Mouse (Mus musculus) adrenal gland, adult 18-20 months (tissue): Measurements from ENCODE around the gene Alkbh4. TPM values are rescaled to one million over a fixed set of nuclear protein-coding genes. Genes with fewer than 3 reads are reported as not detected.
"Not testable (repeated sequence)": the region's sequence is repeated elsewhere in the genome, so short reads cannot be mapped to it uniquely, and the experiment has no call there.

Experiments used
- DNase-seq, 2 experiments: peaks; one replicate each; pipeline ENCODE4 v3.0.0; 2021 to 2022; ENCODE audit warnings: low spot score in 2 of 2
- long read RNA-seq, 2 experiments: library from polyadenylated mRNA; stranded (forward); transcript quantifications; one replicate each; pipeline ENCODE4 v2.0.0; 2021
- total RNA-seq, 2 experiments: library from RNA; stranded (reverse); gene quantifications; 1 replicate in 1 of 2; 2 replicates in 1 of 2; pipeline ENCODE4 v1.2.3; 2021

Gene Alkbh4
- total RNA-seq: 1 to 10 TPM; 8.3 to 8.5 TPM
- long read RNA-seq, experiment 1, transcript Alkbh4-201 (3 exons, 1,773 nt): major isoform, 10 of 10 reads
- long read RNA-seq, experiment 1, partial matches to known transcripts: 0 of 10 reads
- long read RNA-seq, experiment 1, other reads (novel, unspliced or antisense): 0 of 10 reads
- long read RNA-seq, experiment 2, transcript Alkbh4-201 (3 exons, 1,773 nt): major isoform, 9 of 11 reads
- long read RNA-seq, experiment 2, partial matches to known transcripts: 1 of 11 reads
- long read RNA-seq, experiment 2, other reads (novel, unspliced or antisense): 0 of 11 reads

DNA sequence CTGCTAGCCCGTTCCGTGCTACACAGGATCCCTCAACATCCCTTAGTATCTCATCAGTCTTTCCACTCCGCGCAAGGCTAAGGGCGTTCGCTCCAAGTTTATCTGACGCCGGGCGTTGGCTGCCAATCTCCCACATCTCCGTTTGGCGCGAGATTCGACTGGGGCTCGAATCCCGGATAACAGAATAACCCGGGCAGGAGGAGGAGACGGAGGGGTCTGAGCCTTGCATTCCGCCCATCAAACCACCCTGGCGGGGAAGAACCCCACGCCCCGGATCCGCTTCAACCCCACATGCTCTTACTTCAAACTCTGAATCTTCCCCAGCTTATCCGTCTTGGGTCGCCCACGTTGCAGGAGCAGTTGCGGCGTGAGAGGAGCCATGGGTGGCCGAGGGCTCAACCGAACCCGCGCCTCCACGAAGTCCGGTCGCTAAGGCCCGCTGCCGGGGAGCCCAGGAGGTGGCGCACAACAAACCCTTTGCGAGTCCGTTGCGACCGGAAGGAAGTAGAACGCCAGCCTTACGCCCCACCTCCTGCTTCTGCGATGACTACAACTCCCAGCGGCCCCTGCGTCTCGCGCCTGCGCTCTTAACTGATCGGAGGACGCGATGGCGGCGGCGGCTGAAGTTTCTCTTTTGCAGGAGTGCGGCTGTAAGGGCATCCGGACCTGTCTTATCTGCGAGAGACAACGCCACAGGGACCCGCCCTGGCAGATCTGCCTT is at the start of gene Alkbh4, which contains the start of gene Lrwd1:
TSS of gene Alkbh4 (plus strand) at position 576 of the 721 bp plus-strand sequence.
TSS of gene Lrwd1 (minus strand) at position 504 of the 721 bp plus-strand sequence.
- peak; percentile 89 to 93 for DNase-seq

DNA sequence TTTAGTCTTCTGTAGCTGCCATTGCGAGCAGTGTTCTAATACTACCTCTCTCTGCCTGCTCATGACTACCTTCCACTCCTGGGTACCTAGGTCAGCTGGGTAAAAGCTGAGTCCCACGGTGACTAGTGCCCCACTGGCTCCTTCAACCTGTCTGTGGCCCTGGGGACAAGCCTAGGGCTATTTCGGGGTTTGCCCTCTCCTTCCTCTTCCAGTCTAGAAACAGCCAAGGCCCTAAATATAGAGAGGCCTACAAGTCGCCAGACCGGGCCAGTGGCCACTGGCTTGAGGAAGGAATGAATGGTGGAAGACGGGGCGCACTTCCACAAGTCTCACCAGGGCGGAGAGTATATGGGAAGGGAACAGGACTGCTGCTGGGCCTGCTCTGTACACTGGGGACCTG is 49.7 kb upstream of the Alkbh4 start:
- DNase-seq: no peak

DNA sequence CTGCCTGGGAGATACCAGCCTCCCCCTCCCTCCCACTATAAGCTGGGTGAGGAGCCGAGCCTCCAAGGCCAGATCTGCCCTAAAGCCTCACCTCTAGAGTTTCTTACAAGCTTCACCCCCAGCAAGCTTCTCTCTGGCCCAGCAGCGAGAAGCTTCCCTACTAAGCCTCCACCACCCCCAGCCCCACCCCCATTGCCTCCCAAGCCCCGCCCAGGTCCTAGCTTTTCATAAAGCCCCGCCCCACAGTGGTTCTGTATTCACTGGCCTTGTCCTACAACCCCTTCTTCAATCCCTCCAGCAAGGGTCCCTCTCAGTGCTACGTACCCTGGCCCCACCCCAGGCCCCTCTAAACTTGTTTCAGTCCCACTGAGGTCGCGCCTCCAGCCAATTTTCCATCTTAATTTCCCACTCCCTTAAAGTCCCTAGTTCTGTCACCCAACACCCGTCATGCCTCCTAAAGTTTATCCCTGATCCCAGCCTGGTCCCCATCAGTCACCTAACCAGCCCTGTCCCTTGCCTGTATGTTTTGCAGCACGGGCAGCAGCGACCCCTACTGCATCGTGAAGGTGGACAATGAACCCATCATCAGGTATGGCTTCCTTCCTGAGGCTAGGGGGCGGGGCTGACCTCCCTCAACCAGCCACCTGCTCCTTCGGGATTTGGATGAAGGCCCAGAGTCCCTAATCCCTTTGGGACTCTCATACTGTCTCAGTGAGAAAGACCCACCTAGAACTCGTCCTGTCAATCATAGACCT is 46.9 kb upstream of the Alkbh4 start:
- no peak for DNase-seq

DNA sequence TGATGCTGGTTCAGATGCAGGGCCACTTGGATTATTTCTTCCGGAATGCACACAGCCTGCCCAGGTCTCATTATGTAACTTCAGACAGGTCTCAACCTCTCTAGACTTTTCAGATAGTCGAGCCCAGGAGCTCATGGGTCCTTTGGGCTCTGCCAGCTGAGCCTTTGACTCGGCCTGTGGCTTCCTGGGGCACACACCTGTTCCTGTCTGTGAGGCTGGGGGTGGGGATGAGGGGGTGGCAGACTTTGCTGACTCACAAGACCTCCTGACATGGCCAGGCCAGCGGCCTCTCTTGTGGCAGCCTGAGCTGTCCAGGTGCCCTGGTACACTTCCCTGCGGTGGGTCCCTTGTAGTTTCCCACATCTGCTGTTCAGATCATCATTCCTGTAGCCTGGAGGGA is 44.0 kb upstream of the Alkbh4 start:
- DNase-seq: no peak

DNA sequence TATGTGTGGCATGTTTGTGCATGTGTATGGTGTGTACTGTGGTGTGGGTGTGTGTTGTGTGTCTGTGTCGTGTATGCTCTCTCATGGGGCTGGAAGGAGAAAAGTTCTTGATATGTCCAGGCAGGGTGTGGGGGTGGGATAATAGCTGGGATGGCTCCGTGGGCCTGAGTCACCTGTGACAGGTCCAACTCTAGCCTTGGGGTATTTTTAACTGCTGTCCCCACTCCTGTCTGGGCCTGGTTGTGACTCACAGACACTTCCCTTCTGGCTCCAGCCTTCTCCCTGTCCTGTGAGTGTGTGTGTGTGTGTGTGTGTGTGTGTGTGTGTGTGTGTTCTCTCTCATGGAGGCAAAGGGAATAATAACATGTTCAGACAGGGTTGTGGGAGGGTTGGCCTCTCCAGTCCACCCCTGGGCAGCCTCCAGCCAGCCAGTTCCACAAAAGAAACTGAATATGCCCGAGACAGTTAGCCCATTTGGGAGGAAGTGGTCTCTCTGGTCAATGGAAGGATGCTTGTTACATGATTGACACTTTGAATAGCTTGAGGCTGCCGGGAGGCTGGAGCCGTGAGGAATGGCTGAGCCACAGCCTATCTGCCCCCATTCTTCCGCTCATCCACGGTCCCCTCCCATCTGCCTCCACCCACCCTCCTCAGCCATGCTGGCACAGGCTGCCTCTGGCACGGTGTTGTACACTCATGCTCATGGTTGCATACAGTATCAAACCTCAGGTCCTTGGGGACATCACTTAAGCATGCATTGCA is 41.5 kb upstream of the Alkbh4 start:
- DNase-seq: no peak

DNA sequence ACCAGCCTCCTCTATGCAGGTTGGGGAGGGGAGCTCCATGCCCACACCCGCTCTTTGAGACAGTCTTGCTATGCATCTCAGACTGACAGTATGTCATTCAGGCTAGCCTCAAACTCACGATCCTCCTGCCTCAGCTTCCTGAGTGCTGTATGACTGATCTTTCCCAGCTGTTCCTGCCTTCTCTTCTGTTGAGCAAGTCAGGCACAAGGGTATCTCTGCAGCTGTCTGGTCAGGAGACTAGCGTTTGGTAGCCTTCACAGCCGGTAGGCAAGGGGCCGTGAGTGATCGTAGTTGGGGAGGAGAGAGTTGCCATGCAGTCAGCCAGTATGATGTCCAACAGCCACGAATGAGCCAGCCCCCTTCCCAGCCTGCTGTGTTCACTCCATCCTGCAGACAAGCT is 40.9 kb upstream of the Alkbh4 start:
- no peak for DNase-seq

DNA sequence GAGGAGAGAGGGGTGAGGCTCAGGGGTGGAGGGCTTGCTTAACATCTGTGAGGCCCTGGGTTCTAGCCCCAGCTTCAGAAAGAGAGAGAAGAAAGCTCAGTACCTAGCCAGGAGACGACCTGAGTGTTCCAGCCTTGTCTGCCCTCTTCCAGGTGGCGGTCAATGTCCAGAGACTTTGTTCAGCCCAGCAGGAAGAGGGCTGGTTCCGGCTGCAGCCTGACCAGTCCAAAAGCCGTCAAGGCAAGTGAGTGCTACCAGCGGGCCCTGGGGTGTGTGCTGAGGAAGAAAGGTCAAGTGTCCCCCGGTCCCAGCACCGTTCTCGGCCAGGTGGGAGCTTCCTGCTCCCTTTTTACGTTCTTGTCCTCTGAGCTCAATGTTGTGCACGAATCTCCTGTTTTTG is 37.4 kb upstream of the Alkbh4 start:
- no peak for DNase-seq

DNA sequence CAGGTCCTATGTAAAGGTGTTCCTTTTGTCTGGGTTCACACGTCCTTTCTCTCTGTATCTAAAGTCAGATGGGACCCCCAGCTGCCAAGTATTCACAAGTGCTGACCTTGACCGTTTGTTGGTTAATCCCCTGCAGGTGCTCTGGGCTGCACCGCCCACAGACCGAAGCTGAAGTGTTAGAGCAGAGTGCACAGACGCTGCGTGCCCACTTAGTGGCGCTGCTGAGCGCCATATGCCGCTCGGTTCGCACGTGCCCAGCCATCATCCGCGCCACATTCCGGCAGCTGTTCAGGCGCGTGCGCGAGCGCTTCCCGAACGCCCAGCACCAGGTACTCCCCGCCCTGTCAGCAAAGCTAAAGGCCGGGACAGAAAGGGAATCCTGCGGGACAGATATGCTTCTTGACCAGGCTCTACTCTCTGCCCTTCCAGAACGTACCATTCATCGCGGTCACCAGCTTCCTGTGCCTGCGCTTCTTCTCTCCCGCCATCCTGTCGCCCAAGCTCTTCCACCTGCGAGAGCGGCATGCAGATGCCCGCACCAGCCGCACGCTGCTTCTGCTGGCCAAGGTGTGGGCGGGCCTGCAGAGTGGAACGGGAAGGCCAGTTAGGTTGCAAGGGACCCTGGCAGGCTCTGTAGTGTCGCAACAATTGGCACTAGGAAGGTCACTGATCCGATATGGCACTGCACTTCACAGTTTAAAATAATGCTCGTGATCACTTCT is 33.7 kb upstream of the Alkbh4 start:
- peak; percentile 56 to 68 for DNase-seq

DNA sequence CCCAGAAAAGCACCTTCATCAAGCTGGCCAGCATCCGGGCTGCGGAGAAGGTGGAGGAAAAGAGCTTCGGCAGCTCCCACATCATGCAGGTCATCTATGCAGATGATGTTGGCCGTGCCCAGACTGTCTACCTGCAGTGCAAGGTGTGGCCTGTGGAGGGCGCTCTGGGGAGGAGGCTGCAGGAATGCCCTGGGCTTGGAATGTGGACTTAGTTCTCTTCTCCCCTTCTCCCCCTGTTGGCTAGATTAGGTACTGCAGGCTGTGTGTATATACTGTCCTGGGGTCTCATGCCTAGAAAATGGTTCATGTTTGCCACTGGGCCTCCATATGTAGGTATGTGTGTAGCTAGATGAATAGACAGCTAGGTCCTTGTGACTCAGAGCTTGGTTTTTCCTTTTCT is 31.4 kb upstream of the Alkbh4 start:
- no peak for DNase-seq

DNA sequence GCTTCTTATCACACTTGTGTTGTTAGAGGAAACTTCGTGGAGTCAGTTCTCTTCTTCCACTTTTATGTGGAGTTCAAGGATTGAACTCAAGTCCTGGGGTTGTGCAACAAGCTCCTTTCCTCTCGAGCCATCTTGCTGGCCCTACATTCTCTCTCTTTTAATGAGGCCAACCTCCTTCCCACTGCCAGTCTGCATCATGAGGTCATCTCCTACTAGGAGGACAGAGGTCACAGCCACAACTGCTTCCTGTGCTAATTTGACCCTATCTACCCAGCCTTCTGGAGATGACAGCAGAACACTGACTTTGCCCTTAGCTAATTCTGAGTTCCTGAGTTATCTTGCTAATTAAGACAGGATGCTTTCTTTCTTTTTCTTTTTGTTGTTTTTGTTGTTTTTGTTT is 27.5 kb upstream of the Alkbh4 start:
- DNase-seq: no peak

DNA sequence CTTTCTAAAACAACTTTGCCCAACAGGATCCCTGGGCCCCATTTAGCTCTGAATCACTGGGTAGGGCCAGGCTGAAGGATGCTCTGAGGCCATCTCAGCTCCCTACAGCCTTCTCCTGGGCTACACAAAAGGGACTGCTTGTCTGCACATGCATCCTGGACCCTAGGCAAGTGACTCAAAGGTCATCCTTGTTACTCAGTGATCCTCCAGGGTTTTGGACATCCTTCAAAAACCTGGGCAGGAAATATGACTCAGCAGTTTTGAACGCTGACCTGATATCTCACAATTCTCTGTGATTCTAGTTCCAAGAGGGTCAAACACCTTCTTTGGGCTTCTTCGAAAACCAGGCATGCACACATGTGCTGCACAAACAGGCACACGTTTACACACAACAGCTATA is 26.9 kb upstream of the Alkbh4 start:
- DNase-seq: no peak

DNA sequence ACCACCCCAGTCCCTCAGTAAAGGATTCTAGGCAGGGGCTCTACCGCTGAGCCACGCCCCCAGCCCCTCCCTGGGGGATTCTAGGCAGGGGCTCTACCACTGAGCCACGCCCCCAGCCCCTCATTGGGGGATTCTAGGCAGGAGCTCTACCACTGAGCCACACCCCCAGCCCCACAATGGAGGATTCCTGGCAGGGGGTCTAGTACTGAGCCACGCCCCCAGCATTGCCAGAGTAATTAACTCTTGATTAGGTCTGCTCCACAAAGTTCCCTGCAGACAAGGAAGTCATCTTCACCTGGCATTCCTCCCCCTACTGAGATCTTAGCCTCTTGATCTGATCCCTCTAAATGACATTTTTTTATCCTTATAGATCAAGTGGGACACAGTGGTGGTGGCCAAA is 22.4 kb upstream of the Alkbh4 start:
- not testable (repeated sequence) for DNase-seq

DNA sequence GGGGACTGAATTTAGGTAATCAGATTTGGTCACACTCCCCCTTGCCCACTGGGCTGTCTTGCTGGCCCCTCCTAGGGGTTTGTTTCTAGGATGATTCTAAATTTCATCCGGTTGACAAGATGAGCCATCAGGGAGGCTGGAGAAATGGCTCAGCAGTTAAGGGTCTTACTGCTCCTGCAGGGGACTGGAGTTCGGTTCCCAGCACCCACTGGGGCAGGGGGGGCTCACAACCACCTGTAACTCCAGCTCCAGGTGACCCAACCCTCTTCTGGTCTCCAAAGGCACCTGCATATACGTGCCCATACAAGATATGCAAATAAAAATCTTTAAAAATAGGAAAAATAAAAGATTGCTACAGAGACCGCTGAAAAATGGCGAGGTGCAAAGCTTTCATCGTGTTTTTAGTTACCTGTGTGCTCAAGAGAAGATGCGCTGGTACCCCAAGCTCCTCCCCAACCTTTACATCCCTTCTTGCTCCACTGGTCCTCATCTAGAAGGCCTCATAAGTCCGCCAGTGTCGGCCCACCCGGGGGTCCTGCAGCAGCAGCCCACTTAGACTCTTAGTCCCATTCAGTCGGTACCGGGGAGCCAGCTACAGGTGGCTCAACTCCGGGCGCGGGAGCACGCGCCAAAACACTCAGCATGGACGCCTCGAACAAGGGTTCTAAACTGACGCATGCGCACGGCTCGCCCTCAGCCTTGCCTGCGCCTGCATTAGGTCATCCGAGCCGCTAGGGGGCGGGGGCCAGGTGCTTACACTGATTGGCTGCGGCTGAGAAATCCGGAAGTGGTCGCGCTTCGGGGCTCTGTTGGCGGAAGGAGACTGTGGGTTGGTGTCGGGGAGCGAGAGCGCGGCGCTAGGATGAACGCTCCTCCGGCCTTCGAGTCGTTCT is 19.8 kb upstream of the Alkbh4 start, which contains the start of gene Polr2j:
TSS of gene Polr2j (plus strand) at position 741 of the 893 bp plus-strand sequence.
- peak; percentile 98 for DNase-seq

DNA sequence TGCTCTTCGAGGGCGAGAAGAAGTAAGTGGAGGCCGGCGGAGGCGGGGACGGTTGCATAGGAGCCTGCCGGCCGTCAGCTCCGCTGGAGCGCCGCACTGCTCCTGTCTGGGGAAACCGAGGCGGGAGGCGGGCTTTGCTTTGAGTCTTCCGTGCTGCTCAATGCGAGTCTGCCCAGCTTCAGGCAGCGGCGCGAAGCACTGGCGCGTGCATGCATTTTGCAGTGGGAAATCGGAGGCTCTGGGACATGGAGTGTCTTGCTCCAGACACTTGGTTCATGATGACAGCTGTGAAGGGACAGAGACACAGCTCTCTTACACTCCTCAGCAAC is 19.2 kb upstream of the Alkbh4 start:
- no peak for DNase-seq

DNA sequence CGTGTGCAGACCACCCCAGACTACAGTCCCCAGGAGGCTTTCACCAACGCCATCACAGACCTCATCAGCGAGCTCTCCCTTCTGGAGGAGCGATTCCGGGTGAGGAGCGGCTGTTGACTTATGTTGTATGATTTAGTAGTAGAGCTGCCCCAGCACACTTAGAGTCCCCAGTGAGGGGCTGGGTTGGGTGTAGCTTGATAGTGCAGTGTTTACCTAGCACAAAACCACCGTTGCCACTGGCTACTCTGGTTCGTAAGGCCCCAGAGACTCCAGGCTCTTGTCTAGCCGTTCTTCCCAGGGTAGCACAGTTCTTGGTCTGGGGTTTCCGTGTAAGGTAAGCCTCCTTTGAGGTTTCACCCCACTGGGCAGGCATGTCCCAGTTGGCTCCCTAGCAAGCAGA is 13.8 kb upstream of the Alkbh4 start:
- no peak for DNase-seq

DNA sequence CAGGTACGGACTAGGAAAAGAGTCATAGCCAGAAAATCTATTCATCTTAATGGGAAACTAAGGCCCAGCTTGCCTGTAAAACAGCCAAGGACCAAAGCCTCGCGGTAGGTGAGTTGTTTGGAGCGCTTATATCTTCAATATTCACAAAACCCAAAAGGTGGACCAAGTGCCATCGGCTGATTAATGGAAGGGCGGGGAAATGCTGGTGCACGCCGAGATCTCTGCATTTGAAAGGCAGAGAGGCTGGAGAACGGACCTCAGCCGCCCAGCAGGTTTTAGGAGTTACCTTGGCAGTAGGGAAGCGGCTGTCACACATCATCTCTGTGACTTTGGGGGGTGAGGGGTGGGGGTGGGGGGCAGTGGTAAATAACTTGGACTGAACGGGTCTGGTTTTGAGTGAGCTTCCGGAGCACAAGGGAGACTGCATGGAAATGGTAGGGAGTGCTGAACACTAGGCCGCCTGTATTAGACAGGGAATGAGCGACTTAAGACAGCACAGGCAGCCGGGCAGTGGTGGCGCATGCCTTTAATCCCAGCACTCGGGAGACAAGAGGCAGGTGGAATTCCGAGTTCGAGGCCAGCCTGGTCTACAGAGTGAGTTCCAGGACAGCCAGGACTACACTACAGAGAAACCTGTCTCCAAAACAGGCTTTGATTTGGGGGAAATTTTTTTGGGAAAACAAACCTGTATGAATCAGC is 495 bp downstream of the Alkbh4 start:
- no peak for DNase-seq

DNA sequence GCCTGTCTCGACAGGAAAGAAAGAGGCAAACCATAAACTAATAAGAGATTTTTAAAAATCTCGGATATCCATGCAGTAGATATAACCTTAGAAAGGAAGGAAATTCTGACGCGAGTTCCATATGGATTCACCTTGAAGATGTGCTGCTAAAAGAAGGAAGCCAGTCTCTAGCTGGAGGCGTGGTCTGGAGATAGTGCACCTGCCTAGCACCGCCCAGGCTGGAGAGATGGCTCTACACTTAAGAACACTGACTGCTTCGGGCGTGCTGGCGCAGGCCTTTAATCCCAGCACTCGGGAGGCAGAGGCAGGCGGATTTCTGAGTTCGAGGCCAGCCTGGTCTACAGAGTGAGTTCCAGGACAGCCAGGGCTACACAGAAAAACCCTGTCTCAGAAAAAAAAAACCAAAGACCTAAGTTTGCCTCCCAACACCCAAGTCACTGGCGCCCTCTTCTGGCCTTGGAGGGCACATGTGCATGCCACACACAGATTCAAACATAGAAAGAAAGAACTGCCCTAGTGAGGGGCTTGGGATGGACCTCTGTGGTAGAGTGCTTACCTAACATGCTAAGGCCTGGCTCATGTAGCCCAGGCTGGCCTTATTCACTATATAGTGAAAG is 1.8 kb downstream of the Alkbh4 start:
- peak; percentile 37 to 54 for DNase-seq

DNA sequence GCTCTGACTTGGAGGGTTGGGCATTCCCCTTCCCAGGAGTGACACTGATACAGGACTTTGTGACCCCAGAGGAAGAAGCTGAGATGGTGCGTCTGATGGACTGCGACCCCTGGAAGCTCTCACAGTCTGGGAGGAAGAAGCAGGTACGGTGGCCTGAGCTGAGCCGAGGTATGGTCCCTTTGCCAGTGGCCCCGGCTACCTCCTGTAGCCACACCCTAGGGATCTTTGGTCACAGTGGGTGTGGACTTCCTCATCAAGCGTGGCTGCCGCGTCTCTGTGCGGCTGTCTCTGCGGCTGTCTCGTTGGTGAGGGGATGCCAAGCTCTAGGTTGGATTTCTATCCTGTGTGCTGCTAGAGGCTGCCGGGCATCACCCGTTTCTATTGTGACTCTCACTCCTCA is 3.4 kb downstream of the Alkbh4 start:
- DNase-seq: no peak
